Mouse (Mus musculus) granulocyte monocyte progenitor cell, adult 5-6 weeks (primary cell): ENCODE measurements around the gene Gm13271. TPM values are rescaled to one million over a fixed set of nuclear protein-coding genes. Genes with fewer than 3 reads are reported as not detected.
"Not testable (repeated sequence)": the region's sequence is repeated elsewhere in the genome, so short reads cannot be mapped to it uniquely, and the experiment has no call there.

Experiments used
- ATAC-seq: replicated peaks from 2 replicates; pipeline ENCODE4 v1.8.0; 2016; ENCODE audit warnings: mild to moderate bottlenecking, moderate TSS enrichment, inconsistent platforms; ENCODE audit not compliant: poor library complexity, severe bottlenecking
- total RNA-seq, 2 experiments: library from RNA; stranded (forward) in 1 of 2; stranded (reverse) in 1 of 2; fragments of 200-712, 200-1000 nt in 1 of 2; fragments of >200 nt in 1 of 2; fragmentation: Nextera tagmentation in 1 of 2; gene quantifications; 2 replicates each; pipeline ENCODE4 v1.2.3; 2014 to 2017

The Gm13271 gene
- total RNA-seq (2014; fragmentation: Nextera tagmentation) (not detected in 2 replicates), total RNA-seq (2017) (not detected in 2 replicates)

DNA sequence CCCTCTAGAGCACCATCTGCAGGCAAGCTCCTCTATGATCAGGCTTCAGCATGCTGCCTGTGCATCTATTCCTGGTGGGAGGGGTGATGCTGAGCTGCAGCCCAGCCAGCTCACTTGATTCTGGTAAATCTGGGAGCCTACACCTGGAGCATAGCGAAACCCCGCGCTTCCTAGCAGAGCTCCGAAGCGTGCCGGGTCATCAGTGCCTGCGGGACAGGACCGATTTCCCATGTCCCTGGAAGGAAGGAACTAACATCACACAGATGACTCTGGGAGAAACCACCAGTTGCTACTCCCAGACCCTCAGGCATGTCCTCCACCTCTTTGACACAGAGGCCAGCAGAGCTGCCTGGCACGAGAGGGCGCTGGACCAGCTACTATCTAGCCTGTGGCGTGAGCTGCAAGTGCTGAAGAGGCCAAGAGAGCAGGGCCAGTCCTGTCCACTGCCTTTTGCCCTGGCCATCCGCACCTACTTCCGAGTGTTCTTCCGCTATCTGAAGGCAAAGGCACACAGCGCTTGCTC is at the start of gene Gm13271:
Gene Gm13271, plus strand, starts transcription at position 51 of the 523 bp plus-strand sequence.
- not testable (repeated sequence) for ATAC-seq

GRCm38 (mm10) chr4:88705924-88706323 is 48.7 kb upstream of the Gm13271 start:
- peak; percentile 79 for ATAC-seq

GRCm38 (mm10) chr4:88707128-88707826 is 47.4 kb upstream of the Gm13271 start:
- peak; percentile 86 for ATAC-seq

GRCm38 (mm10) chr4:88714281-88714680 is 40.4 kb upstream of the Gm13271 start:
- no peak for ATAC-seq

GRCm38 (mm10) chr4:88715059-88715458 is 39.6 kb upstream of the Gm13271 start:
- ATAC-seq: no peak

GRCm38 (mm10) chr4:88718715-88719114 is 36.0 kb upstream of the Gm13271 start:
- ATAC-seq: no peak

GRCm38 (mm10) chr4:88721791-88722721 is 32.6 kb upstream of the Gm13271 start, which contains the start of the genes Gm26566 and Klhl9:
Gm26566 (plus strand) TSS chr4:88721805.
Klhl9 (minus strand) TSS chr4:88722465.
- ATAC-seq: peak; percentile 87

- no peak for ATAC-seq
Observed at GRCm38 (mm10) chr4:88723497-88724090, 31.1 kb upstream of the Gm13271 start.

- ATAC-seq: no peak
Observed at GRCm38 (mm10) chr4:88726727-88727126, 27.9 kb upstream of the Gm13271 start.

DNA sequence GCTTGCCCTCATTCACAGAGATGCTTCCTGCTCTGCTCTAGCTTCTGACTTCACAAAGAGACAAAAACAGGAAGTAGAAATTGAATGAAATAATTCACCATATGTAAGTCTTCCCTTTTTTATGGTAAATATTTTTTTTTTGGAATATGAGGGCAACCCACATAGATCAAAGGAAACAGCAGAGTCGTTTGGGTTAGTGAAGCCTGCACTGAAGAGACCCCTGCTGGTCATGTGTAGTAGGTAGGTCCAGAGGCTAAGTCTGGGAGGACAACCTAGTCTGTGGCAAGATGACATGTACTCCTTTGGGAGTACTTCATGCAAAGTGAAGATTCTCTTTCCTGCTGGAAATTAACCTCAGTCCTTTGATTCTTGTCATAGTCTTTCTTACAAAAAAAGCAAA is 27.3 kb upstream of the Gm13271 start:
- ATAC-seq: peak; percentile 89

- peak; percentile 66 for ATAC-seq
Observed at GRCm38 (mm10) chr4:88738480-88738879, 16.2 kb upstream of the Gm13271 start.

GRCm38 (mm10) chr4:88739036-88739435 is 15.6 kb upstream of the Gm13271 start:
- peak; percentile 79 for ATAC-seq

- peak; percentile 67 for ATAC-seq
Observed at GRCm38 (mm10) chr4:88741426-88741825, 13.2 kb upstream of the Gm13271 start.

GRCm38 (mm10) chr4:88742771-88743371 is 11.8 kb upstream of the Gm13271 start:
- ATAC-seq: peak; percentile 21; the same call in 1 of the 2 replicates

DNA sequence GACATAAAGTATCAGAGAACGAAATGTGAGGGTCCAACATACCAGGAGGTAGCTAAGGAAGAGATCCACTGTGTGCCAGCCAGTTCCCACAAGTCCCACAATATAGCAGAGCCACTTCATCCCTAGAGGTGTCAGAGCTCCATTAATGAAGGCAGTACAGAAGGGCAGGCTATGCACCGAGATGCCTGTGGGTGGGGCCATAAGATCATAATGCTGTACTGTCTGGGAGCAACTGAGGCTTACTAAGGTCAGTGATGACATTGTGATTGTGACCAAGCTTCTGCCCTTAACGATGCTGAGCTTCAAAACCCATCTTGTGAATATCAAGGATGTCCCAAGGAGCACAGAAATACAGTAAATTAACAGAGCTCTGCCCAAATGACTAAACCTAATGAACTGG is 10.5 kb upstream of the Gm13271 start:
- no peak for ATAC-seq

- no peak for ATAC-seq
Observed at GRCm38 (mm10) chr4:88749926-88750325, 4.7 kb upstream of the Gm13271 start.

DNA sequence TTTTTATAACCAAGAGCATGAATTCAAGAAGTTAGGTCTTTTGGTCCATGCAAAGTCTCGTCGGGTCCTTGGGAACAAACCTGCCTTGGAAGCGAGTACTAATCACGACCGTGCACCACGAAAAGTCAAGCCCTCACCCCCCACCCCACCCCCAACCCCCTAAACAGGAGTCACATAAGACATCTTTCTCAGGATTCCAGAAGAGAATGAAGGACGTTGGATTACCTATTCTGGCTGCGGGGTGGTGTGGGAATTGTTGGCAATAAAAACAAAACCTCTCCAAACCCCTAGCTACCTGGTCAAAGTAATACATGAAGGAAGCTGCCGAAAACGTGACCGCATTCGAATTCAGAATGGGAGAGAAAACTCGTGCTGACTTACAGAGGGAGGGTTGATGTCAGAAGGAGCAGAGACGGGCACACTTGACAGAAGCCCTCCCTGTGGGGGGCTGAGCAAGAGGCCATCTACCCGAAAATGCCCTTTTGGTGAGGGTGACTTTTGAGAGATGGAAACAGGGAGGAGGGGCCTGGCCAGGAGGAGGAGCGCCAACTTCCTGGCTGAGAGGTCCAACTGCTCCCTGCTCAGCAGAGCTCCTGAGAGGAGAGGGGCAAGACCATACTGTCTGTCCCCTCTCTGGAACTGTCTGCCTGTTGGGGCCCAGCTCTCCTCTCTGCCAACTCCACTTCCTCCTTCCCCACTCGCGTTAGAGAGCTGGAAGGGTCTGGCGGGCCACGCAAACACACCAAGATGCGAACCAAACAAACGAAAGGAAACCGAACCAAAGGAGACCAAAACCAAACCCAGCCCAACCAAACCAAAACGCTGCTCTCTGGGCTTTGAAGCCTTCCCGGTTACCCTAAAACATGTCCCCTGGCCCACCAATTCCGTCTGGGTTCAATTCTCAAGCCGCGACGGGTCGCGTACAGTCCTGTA is 2.2 kb downstream of the Gm13271 start:
- not testable (repeated sequence) for ATAC-seq

GRCm38 (mm10) chr4:88757628-88758031 is 3.0 kb downstream of the Gm13271 start:
- peak; percentile 100 for ATAC-seq

GRCm38 (mm10) chr4:88758751-88759150 is 4.1 kb downstream of the Gm13271 start:
- ATAC-seq: not testable (repeated sequence)
